Mouse (Mus musculus) liver, adult 2 months (tissue): ENCODE results near the gene Antxr2. TPM values are rescaled to one million over a fixed set of nuclear protein-coding genes. Genes with fewer than 3 reads are reported as not detected.

ENCODE experiments used
- DNase-seq: peaks from one replicate; pipeline ENCODE4 v3.0.0-alpha.2; 2011; ENCODE audit warnings: low read depth, low spot score; ENCODE audit errors: extremely low read depth
- H3K27ac ChIP-seq: fragments of 200-500 bp; replicated peaks from 2 replicates; pipeline ENCODE4 v1.5.1; 2012; ENCODE audit warnings: low read depth, mild to moderate bottlenecking, control low read depth, inconsistent platforms, low read length; ENCODE audit not compliant: insufficient read depth
- H3K27me3 ChIP-seq: fragments of 200-500 bp; 2 replicates; pipeline ENCODE4 v1.6.1; 2012; ENCODE audit warnings: mild to moderate bottlenecking, moderate library complexity, low read length, inconsistent platforms; ENCODE audit not compliant: control insufficient read depth, insufficient read depth
- H3K36me3 ChIP-seq: fragments of 200-500 bp; 2 replicates; pipeline ENCODE4 v1.6.1; 2012; ENCODE audit warnings: low read length, inconsistent platforms; ENCODE audit not compliant: control insufficient read depth, insufficient read depth
- H3K4me1 ChIP-seq: fragments of 200-500 bp; 2 replicates; pipeline ENCODE4 v1.6.1; 2011; ENCODE audit warnings: low read length; ENCODE audit not compliant: control insufficient read depth, insufficient read depth
- H3K4me3 ChIP-seq: fragments of 200-500 bp; 2 replicates; pipeline ENCODE4 v1.5.1; 2011; ENCODE audit warnings: low read depth, mild to moderate bottlenecking, control low read depth, low read length, moderate library complexity; ENCODE audit not compliant: insufficient read depth
- H3K79me2 ChIP-seq: fragments of 200-500 bp; 2 replicates; pipeline ENCODE4 v1.6.1; 2012; ENCODE audit warnings: inconsistent platforms, mild to moderate bottlenecking, low read length, moderate library complexity; ENCODE audit not compliant: control insufficient read depth, insufficient read depth
- H3K9ac ChIP-seq: fragments of 200-500 bp; 2 replicates; pipeline ENCODE4 v1.6.1; 2012; ENCODE audit warnings: low read depth, mild to moderate bottlenecking, control low read depth, inconsistent platforms, low read length
- CTCF ChIP-seq: fragments of 200-500 bp; IDR thresholded peaks from 2 replicates; pipeline ENCODE4 v1.5.1; 2011; ENCODE audit warnings: low read depth, low read length, control low read depth
- POLR2A ChIP-seq: fragments of 200-500 bp; IDR thresholded peaks from 2 replicates; pipeline ENCODE4 v1.6.1; 2011; ENCODE audit warnings: low read length, control low read depth; ENCODE audit not compliant: insufficient read depth; ENCODE audit errors: extremely low read depth
- WGBS: fragments of 180-500 bp; shearing (Covaris S2); methylation state at CpG from one replicate; pipeline ENCODE4 v1.1.7; 2018; 5-methylcytosine and 5-hydroxymethylcytosine counted together
- polyA plus RNA-seq: library from polyadenylated mRNA; depleted of rRNA; stranded (reverse); fragments of >200 nt; gene quantifications from 2 replicates; pipeline ENCODE4 v1.2.3, GENCODE M21; 2012
- total RNA-seq: library from RNA; depleted of rRNA; stranded (reverse); fragments of >200 nt; gene quantifications from 2 replicates; pipeline ENCODE4 v1.2.3, GENCODE M21; 2014

Gene Antxr2
- total and polyA plus RNA-seq, 2 experiments = 5.5 to 24.9 TPM

- H3K27me3 ChIP-seq = no peaks in the 10 kb centered on the region
- no peak overlapping the region for H3K4me3 ChIP-seq
- H3K79me2 ChIP-seq = no peaks in the 10 kb centered on the region
- H3K27ac ChIP-seq = no peak overlapping the region
- TF ChIP-seq POLR2A (no peak), CTCF (no peak)
- H3K9ac ChIP-seq = no peak overlapping the region
- peaks cover 10% of the 10 kb centered on the region for H3K4me1 ChIP-seq
- peak; percentile 77 for DNase-seq
- peaks cover 6% of the 10 kb centered on the region for H3K36me3 ChIP-seq
These were observed 64.7 kb downstream of the Antxr2 start for GRCm38 (mm10) chr5:97966101-97966500.

GRCm38 (mm10) chr5:97964444-97964843 is 66.4 kb downstream of the Antxr2 start:
- no peak for DNase-seq
- no peaks in the 10 kb centered on the region for H3K27me3 ChIP-seq
- no peak overlapping the region for H3K9ac ChIP-seq
- no peak overlapping the region for H3K4me3 ChIP-seq
- no peak overlapping the region for H3K27ac ChIP-seq
- H3K79me2 ChIP-seq = no peaks in the 10 kb centered on the region
- H3K36me3 ChIP-seq = peaks cover 16% of the 10 kb centered on the region
- peaks cover 10% of the 10 kb centered on the region for H3K4me1 ChIP-seq
- TF ChIP-seq CTCF = no peak
- no peak for TF ChIP-seq POLR2A
- 20% methylated on average over 2 of the region's 2 CpGs for whole genome bisulfite sequencing

GRCm38 (mm10) chr5:97962512-97962911 is 68.3 kb downstream of the Antxr2 start:
- H3K9ac ChIP-seq = no peak overlapping the region
- peaks cover 9% of the 10 kb centered on the region for H3K4me1 ChIP-seq
- H3K79me2 ChIP-seq = no peaks in the 10 kb centered on the region
- DNase-seq = no peak
- no peak overlapping the region for H3K27ac ChIP-seq
- H3K36me3 ChIP-seq = peaks cover 19% of the 10 kb centered on the region
- no peaks in the 10 kb centered on the region for H3K27me3 ChIP-seq
- TF ChIP-seq POLR2A (no peak), CTCF (no peak)
- H3K4me3 ChIP-seq = no peak overlapping the region
- 91% methylated on average over 3 of the region's 3 CpGs for WGBS

- Histone ChIP-seq H3K4me1 (peaks cover 6% of the 10 kb centered on the region; the same call in 1 of the 2 replicates), H3K27ac (no peak overlapping the region), H3K4me3 (no peak overlapping the region), H3K27me3 (no peaks in the 10 kb centered on the region), H3K79me2 (no peaks in the 10 kb centered on the region), H3K9ac (no peak overlapping the region), H3K36me3 (peaks cover 19% of the 10 kb centered on the region)
- WGBS = 77% methylated on average over 7 of the region's 7 CpGs
- no peak for TF ChIP-seq CTCF
- TF ChIP-seq POLR2A = no peak
- DNase-seq = no peak
These were observed 69.1 kb downstream of the Antxr2 start for GRCm38 (mm10) chr5:97961786-97962185.

GRCm38 (mm10) chr5:97959651-97960050 is 71.2 kb downstream of the Antxr2 start:
- no peak for DNase-seq
- no peaks in the 10 kb centered on the region for H3K27me3 ChIP-seq
- no peak overlapping the region for H3K9ac ChIP-seq
- H3K4me3 ChIP-seq = no peak overlapping the region
- H3K36me3 ChIP-seq = peaks cover 25% of the 10 kb centered on the region
- WGBS = 80% methylated on average over 2 of the region's 2 CpGs
- TF ChIP-seq CTCF = no peak
- no peak for TF ChIP-seq POLR2A
- H3K27ac ChIP-seq = no peak overlapping the region
- no peaks in the 10 kb centered on the region for H3K4me1 ChIP-seq
- H3K79me2 ChIP-seq = no peaks in the 10 kb centered on the region

GRCm38 (mm10) chr5:97959010-97959409 is 71.8 kb downstream of the Antxr2 start:
- Histone ChIP-seq H3K36me3 (peaks cover 25% of the 10 kb centered on the region), H3K79me2 (no peaks in the 10 kb centered on the region), H3K4me1 (no peaks in the 10 kb centered on the region), H3K4me3 (no peak overlapping the region), H3K9ac (no peak overlapping the region), H3K27me3 (no peaks in the 10 kb centered on the region), H3K27ac (no peak overlapping the region)
- 86% methylated on average over 3 of the region's 3 CpGs for WGBS
- DNase-seq = no peak
- TF ChIP-seq CTCF = no peak
- no peak for TF ChIP-seq POLR2A
